Mouse (Mus musculus) left cerebral cortex, postnatal 14 days (tissue): ENCODE data around the gene Eef1akmt4. TPM values are rescaled to one million over a fixed set of nuclear protein-coding genes. Genes with fewer than 3 reads are reported as not detected.

Experiments used
- microRNA-seq, 2 experiments: library from miRNA; unstranded; fragments of <30 nt; microRNA quantifications; one replicate each; pipeline ENCODE4 v1.2.0; 2022
- total RNA-seq, 2 experiments: library from RNA; stranded (reverse); gene quantifications; 2 replicates each; pipeline ENCODE4 v1.2.3; 2021

Eef1akmt4 gene
- total RNA-seq, 2 experiments from 2014 or later, result 1.6 to 2.6 TPM

Small RNA genes lying within 50 kb of the gene (microRNA-seq; reads per million reads assigned to microRNA genes)
- gene Mir1224, result 631 to 656 reads per million in 2 experiments

Other genes with a start within 250 kb of the Eef1akmt4 start
- gene Abcc5, start 185.2 kb upstream of the Eef1akmt4 start, total RNA-seq, result 100 to 1,000 TPM; 188 to 198 TPM
- 10 to 100 TPM; 55.0 to 57.6 TPM for gene Eif2b5, start 112.8 kb upstream of the Eef1akmt4 start, total RNA-seq
- gene Dvl3, start 94.6 kb upstream of the Eef1akmt4 start, total RNA-seq, result 10 to 100 TPM; 82.2 to 86.1 TPM
- 100 to 1,000 TPM; 917 to 964 TPM for gene Ap2m1, start 76.1 kb upstream of the Eef1akmt4 start, total RNA-seq
- gene Abcf3, start 63.0 kb upstream of the Eef1akmt4 start, total RNA-seq, result 10 to 100 TPM; 82.9 to 86.5 TPM
- 10 to 100 TPM; 58.6 to 63.8 TPM for gene Vwa5b2, start 22.1 kb upstream of the Eef1akmt4 start, total RNA-seq
- under 1 TPM in 1 of 2 experiments, not detected in 1; 0.34 TPM for gene Gm49333, start within 50 bp of the Eef1akmt4 start, total RNA-seq
- gene Alg3, start 142 bp downstream of the Eef1akmt4 start, total RNA-seq, result 10 to 100 TPM; 13.0 to 14.3 TPM
- gene Camk2n2, start 9.7 kb downstream of the Eef1akmt4 start, total RNA-seq, result 100 to 1,000 TPM; 176 to 177 TPM
- gene Ece2, start 18.2 kb downstream of the Eef1akmt4 start, total RNA-seq, result 10 to 100 TPM; 22.3 to 26.2 TPM
- gene Psmd2, start 40.1 kb downstream of the Eef1akmt4 start, total RNA-seq, result 100 to 1,000 TPM; 238 to 253 TPM
- 100 to 1,000 TPM; 330 to 342 TPM for gene Eif4g1, start 56.7 kb downstream of the Eef1akmt4 start, total RNA-seq
- gene Fam131a, start 81.6 kb downstream of the Eef1akmt4 start, total RNA-seq, result 100 to 1,000 TPM; 381 to 399 TPM
- 10 to 100 TPM; 21.4 to 29.5 TPM for gene Polr2h, start 106.1 kb downstream of the Eef1akmt4 start, total RNA-seq
- gene Clcn2, start 106.2 kb downstream of the Eef1akmt4 start, total RNA-seq, result 10 to 100 TPM; 56.5 to 58.7 TPM
- 10 to 100 TPM; 26.9 to 36.6 TPM for gene Chrd, start 121.5 kb downstream of the Eef1akmt4 start, total RNA-seq
- gene Thpo, start 122.9 kb downstream of the Eef1akmt4 start, total RNA-seq, result 1 to 10 TPM; 3.8 to 4.5 TPM